Mouse (Mus musculus) thymus, adult 2 months (tissue): ENCODE measurements around the gene Hspg2. TPM values are rescaled to one million over a fixed set of nuclear protein-coding genes. Genes with fewer than 3 reads are reported as not detected.

Experiments
- DNase-seq: peaks from one replicate; pipeline ENCODE4 v3.0.0; 2021
- H3K27ac ChIP-seq: fragments of 200-500 bp; 2 replicates; pipeline ENCODE4 v1.5.1; 2012; ENCODE audit warnings: low read length, control low read depth; ENCODE audit not compliant: control insufficient read depth, insufficient read depth
- H3K27me3 ChIP-seq: fragments of 200-500 bp; 2 replicates; pipeline ENCODE4 v1.6.1; 2012; ENCODE audit warnings: mild to moderate bottlenecking, low read length, moderate library complexity, mixed read lengths; ENCODE audit not compliant: control insufficient read depth, insufficient read depth
- H3K36me3 ChIP-seq: fragments of 200-500 bp; 2 replicates; pipeline ENCODE4 v1.6.1; 2012; ENCODE audit warnings: mild to moderate bottlenecking, low read length, moderate library complexity; ENCODE audit not compliant: control insufficient read depth, insufficient read depth
- H3K4me1 ChIP-seq: fragments of 200-500 bp; replicated peaks from 2 replicates; pipeline ENCODE4 v1.6.1; 2012; ENCODE audit warnings: low read length; ENCODE audit not compliant: control insufficient read depth, insufficient read depth
- H3K4me3 ChIP-seq: fragments of 200-500 bp; 2 replicates; pipeline ENCODE4 v1.5.1; 2012; ENCODE audit warnings: mild to moderate bottlenecking, low read length, control low read depth, moderate library complexity; ENCODE audit not compliant: control insufficient read depth, insufficient read depth
- CTCF ChIP-seq: fragments of 200-500 bp; IDR thresholded peaks from 2 replicates; pipeline ENCODE4 v1.5.1; 2012; ENCODE audit warnings: mild to moderate bottlenecking, control low read depth, low read length, moderate library complexity, borderline replicate concordance; ENCODE audit not compliant: control insufficient read depth, poor library complexity, insufficient read depth; ENCODE audit errors: extremely low read depth
- POLR2A ChIP-seq: fragments of 200-500 bp; IDR thresholded peaks from 2 replicates; pipeline ENCODE4 v1.6.1; 2012; ENCODE audit warnings: mild to moderate bottlenecking, low read length, control low read depth, moderate library complexity; ENCODE audit not compliant: control insufficient read depth, poor library complexity, insufficient read depth; ENCODE audit errors: extremely low read depth
- WGBS: fragments of 180-500 bp; shearing (Covaris S2); methylation state at CpG from one replicate; pipeline ENCODE4 v1.1.7; 2018; 5-methylcytosine and 5-hydroxymethylcytosine counted together
- polyA plus RNA-seq: library from polyadenylated mRNA; depleted of rRNA; stranded (reverse); fragments of >200 nt; gene quantifications from 2 replicates; pipeline ENCODE4 v1.2.3, GENCODE M21; 2012

Gene Hspg2
- polyA plus RNA-seq, 1 experiment = 21.6 TPM

DNA sequence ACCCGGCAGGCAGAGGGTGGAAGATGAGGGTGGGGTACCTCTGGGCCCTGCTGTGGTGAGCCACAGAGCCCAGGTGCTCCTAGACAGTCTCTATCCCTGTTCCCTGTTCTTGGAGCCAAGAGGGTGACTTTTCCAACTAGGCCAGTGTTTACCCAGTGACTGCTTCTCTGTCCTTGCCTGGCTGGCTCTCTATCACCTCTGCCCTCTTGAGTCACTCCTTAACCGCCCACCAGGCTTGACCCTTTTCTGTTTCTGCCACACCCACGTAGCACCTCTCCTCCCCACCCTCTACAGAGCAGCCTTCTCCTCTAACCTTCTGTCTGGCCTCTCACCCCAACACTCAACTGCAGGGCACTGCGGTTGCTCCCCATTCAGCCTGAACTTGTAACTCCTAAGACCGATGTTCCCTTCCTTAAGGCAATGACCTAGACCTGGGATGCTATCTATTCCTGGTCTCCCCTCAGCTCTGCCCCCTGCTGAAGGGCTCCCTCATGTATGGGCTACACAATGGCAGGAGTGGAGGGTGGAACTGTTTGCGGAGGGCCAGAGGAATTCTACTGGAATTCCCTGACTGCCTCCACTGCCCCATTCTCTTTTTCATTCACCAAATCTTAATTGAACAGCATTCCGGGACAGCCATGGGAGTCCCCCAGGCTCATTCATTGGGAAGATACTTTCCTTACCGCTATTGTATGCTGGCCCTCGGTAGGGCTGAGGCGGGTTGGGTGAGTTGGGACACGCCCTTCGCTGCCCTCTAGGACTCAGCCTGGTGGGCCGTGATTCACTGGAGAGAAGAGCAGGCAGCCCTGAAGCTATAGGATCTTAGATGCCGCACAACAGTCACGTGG lies 1.5 kb downstream of the Hspg2 start:
- no peak overlapping the region for H3K4me3 ChIP-seq
- H3K27ac ChIP-seq = no peak overlapping the region
- no peaks in the 10 kb centered on the region for H3K36me3 ChIP-seq
- peaks cover 10% of the 10 kb centered on the region for H3K4me1 ChIP-seq
- TF ChIP-seq CTCF (no peak), POLR2A (no peak)
- no peak for DNase-seq
- 87% methylated on average over 15 of the region's 15 CpGs for WGBS
- H3K27me3 ChIP-seq = no peaks in the 10 kb centered on the region

DNA sequence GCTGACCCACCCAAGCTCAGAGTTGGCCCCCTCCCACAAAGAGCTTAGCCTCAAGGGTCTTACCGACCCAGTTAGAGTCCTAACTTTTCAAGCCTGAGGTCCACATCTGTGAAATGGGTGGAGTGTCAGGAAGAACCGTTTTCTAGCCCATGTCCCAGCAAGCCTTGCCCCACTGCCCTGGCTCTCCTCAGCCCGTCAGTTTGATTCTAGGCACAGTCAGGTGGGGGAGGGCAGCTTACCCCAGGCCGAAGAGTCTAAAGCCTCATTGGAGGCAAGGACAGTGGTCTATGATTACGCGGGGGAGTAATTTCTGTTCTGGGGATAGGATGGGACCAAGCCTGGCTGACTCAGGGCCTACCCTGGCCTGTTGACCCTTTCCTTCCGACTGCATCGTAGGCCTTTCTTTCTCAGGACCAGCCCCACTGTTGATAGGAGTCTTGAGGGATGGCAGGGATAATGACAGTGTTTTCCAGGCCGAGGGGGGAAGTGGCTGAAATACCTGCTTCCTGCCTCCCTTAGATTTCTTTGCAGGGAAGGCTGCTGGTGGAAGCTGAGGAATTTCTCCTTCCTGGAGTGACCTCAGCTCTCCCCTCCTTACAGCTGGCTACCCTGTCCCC lies 2.2 kb downstream of the Hspg2 start:
- 86% methylated on average over 9 of the region's 9 CpGs for WGBS
- Histone ChIP-seq H3K27ac (no peak overlapping the region), H3K36me3 (no peaks in the 10 kb centered on the region), H3K27me3 (no peaks in the 10 kb centered on the region), H3K4me1 (peaks cover 10% of the 10 kb centered on the region), H3K4me3 (no peak overlapping the region)
- no peak for DNase-seq
- TF ChIP-seq CTCF (no peak), POLR2A (no peak)

DNA sequence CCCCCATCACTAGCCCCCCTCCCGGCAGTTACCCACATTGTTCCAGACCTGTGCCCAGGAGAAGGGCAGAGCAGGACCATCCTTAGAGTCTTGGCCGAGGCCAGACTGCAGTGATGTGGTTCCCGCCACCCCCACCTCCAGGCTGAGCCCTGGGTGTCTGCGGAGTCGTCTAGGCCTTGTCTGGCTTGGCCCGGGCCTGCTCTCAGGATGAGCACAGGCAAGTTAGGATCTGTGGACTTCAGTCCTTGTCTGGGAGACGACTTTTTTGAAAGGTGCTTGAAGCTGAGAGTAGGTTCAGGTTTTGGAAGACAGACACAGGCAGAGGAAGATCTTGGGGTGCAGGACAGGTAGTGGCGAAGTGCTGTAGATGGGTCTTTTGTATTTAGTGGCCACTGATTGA lies 2.8 kb downstream of the Hspg2 start:
- Histone ChIP-seq H3K4me1 (peaks cover 10% of the 10 kb centered on the region), H3K4me3 (no peak overlapping the region), H3K27me3 (no peaks in the 10 kb centered on the region), H3K36me3 (no peaks in the 10 kb centered on the region), H3K27ac (no peak overlapping the region)
- 89% methylated on average over 8 of the region's 8 CpGs for WGBS
- no peak for DNase-seq
- TF ChIP-seq POLR2A = no peak
- TF ChIP-seq CTCF = no peak

DNA sequence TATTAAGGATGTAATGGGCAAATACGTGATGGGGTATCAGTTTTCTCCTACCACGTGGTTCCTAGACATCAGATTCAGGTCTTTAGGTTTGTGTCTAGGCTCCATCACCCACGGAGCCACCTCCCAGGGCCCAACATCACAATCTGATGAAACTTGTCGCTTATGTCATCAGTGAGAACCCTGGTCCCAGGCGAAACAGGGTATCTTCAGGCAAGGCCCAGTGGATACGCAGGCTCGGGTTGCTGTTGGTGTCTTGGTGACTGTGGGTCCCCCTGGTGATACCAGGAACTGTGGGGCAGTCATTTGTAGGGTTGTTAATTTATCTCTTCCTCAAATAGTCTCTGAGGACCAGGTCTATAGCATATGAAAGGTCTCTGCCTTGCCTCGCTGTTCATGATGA lies 4.7 kb downstream of the Hspg2 start:
- H3K27ac ChIP-seq = no peak overlapping the region
- H3K4me1 ChIP-seq = peaks cover 6% of the 10 kb centered on the region
- no peaks in the 10 kb centered on the region for H3K36me3 ChIP-seq
- no peak overlapping the region for H3K4me3 ChIP-seq
- DNase-seq = no peak
- WGBS = 89% methylated on average over 8 of the region's 8 CpGs
- no peaks in the 10 kb centered on the region for H3K27me3 ChIP-seq
- TF ChIP-seq CTCF (no peak), POLR2A (no peak)

DNA sequence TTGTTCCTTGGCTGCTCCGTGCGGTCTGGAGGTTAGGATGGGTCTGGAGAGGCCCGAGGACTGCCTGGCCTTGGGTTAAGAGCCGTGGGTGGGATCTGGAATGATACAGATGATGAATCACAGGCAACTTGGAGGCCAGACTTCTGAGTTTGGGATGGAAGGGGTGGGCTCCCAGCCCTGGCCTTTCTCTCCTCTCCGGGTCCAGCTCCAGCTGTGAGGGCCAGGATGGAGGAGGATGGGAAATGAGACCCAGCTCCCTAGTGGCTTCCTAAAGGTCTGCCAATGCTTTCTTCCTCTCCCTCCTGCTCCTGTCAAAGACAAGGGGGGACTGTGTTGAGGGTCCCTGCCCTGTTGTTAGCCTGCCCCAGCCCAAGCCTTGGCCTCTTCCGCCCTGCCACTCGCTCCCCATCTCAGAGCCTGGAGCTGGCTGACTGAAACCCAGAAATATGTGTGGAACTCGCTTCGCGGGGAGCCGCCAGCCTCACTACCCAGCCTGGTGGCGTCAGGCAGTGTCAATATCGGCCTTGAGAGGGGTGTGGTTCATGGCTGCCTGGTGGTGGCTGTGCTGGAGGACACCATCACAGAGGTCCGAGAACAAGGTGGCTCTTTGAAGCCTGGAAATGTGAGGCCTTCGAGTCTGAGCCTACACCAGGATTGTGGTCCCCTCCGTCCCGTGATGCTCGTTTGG lies 5.3 kb downstream of the Hspg2 start:
- WGBS = 92% methylated on average over 18 of the region's 18 CpGs
- TF ChIP-seq POLR2A (no peak), CTCF (no peak)
- no peak overlapping the region for H3K4me3 ChIP-seq
- DNase-seq = no peak
- no peak overlapping the region for H3K27ac ChIP-seq
- 0 out of 2 replicates have a peak, but pooled peaks cover 2% of the 10 kb centered on the region for H3K4me1 ChIP-seq
- no peaks in the 10 kb centered on the region for H3K36me3 ChIP-seq
- no peaks in the 10 kb centered on the region for H3K27me3 ChIP-seq

DNA sequence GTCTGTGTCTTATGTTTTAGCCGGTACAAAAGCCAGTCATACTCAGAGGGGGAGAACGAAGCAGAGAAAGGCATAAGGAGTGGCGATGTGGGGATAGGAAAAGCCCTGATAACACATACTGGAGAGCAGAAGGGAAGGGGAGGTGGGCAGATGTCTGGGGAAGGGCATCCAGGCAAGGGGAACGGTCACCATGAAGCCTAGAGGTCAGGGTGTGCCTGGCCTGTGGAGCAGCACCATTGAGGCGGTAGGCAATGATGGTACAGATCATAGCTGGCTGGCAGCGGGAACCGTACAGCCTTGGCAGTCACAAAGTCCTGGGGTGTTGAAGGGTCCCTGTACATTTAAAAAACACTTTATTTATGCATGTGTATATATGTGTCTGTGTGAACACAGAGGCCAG lies 6.1 kb downstream of the Hspg2 start:
- TF ChIP-seq CTCF = no peak
- Histone ChIP-seq H3K36me3 (no peaks in the 10 kb centered on the region), H3K27me3 (no peaks in the 10 kb centered on the region), H3K27ac (no peak overlapping the region), H3K4me1 (no peaks in the 10 kb centered on the region), H3K4me3 (no peak overlapping the region)
- no peak for DNase-seq
- 93% methylated on average over 7 of the region's 7 CpGs for WGBS

DNA sequence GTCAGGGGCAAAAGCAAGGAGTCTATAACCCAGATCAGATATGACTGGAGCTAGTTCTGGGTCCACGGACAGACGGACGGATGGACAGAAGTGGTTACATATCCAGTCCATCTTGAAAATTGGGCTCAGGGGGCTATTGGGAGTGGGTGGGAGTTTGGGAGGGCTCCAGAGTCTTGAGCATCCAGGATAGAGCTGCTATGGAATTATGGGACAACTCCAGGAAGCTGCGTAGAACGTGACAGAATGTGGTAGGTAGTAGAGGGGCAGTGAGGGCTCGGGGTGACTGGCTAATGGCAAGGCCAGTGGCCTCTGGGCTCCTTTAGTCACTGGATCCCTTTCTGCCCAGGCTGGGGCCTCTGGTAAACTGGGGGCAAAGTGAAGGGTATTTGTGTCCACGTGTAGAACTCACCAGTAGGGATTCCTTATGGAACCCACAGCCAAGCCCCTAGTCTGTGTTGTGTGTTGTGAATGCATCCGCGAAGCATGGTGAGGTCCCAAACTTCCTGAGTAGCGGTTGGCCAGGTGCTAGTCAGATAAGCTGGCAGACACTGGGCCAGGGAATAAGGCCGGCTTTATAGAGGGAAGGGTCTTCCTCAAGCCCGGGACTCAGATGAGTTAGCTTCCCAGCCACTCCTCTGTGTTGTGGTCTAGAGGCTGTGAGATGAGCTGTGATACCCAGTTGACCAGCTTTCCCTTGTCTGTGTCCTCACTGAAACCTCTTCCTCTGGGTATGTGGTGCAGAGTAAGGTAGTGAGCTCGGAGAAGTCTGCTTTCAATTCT lies 6.9 kb downstream of the Hspg2 start:
- DNase-seq = no peak
- 82% methylated on average over 13 of the region's 13 CpGs for WGBS
- no peak for TF ChIP-seq CTCF
- no peak for TF ChIP-seq POLR2A
- Histone ChIP-seq H3K4me1 (no peaks in the 10 kb centered on the region), H3K27ac (no peak overlapping the region), H3K4me3 (no peak overlapping the region), H3K36me3 (no peaks in the 10 kb centered on the region), H3K27me3 (no peaks in the 10 kb centered on the region)
